Mouse (Mus musculus): ENCODE measurements around the gene Gzmd.

GRCm38 (mm10) chr14:56173396-56173795 lies 41.0 kb upstream of the Gzmd start:
- TF ChIP-seq ZC3H11A (IDR thresholded peaks at IDR 0.05; ENCODE audit: borderline replicate concordance, low read depth, low read length) (no peak), HCFC1 (IDR thresholded peaks at IDR 0.05; ENCODE audit: borderline replicate concordance, insufficient read depth, low read length) (no peak), CHD2 (IDR thresholded peaks at IDR 0.05; ENCODE audit: low read depth, low read length) (no peak), MAFK (IDR thresholded peaks at IDR 0.05; ENCODE audit: insufficient read depth, low read depth, low read length) (no peak)

Measured in ES-E14 (cell line).